Mouse (Mus musculus) erythroblast, embryonic 14.5 days (primary cell): ENCODE results near the gene Kif26b. TPM values are rescaled to one million over a fixed set of nuclear protein-coding genes. Genes with fewer than 3 reads are reported as not detected.

Experiments used
- H3K27me3 ChIP-seq: 2 replicates; pipeline ENCODE4 v1.6.1; 2012; ENCODE audit warnings: inconsistent platforms; ENCODE audit not compliant: control insufficient read depth
- H3K36me3 ChIP-seq: 2 replicates; pipeline ENCODE4 v1.6.1; 2012; ENCODE audit warnings: mild to moderate bottlenecking, inconsistent platforms; ENCODE audit not compliant: control insufficient read depth
- H3K4me1 ChIP-seq: 2 replicates; pipeline ENCODE4 v1.6.1; 2012; ENCODE audit warnings: inconsistent platforms; ENCODE audit not compliant: control insufficient read depth
- H3K4me3 ChIP-seq: replicated peaks from 2 replicates; pipeline ENCODE3; 2012; ENCODE audit warnings: moderate library complexity, mild to moderate bottlenecking, inconsistent platforms
- H3K9me3 ChIP-seq: 2 replicates; pipeline ENCODE4 v1.6.1; 2012; ENCODE audit warnings: low read length, inconsistent platforms, mixed read lengths; ENCODE audit not compliant: control insufficient read depth
- GATA1 ChIP-seq: IDR thresholded peaks from 2 replicates; pipeline ENCODE4 v1.6.1; 2012; ENCODE audit warnings: low read length, inconsistent platforms, mixed read lengths
- TAL1 ChIP-seq: IDR thresholded peaks from 3 replicates; pipeline ENCODE4 v1.6.1; 2012; ENCODE audit warnings: low read length, inconsistent platforms, mixed read lengths
- polyA plus RNA-seq: library from polyadenylated mRNA; stranded (reverse); fragments of >175 nt; gene quantifications from 2 replicates; pipeline ENCODE4 v1.2.3, GENCODE M21; 2012

Gene Kif26b
- polyA plus RNA-seq, 1 experiment = not detected

- Histone ChIP-seq H3K9me3 (no peaks in the 10 kb centered on the region), H3K4me1 (no peaks in the 10 kb centered on the region), H3K27me3 (no peaks in the 10 kb centered on the region), H3K4me3 (no peak overlapping the region), H3K36me3 (no peaks in the 10 kb centered on the region)
- TF ChIP-seq TAL1 (no peak), GATA1 (no peak)
Measured at GRCm38 (mm10) chr1:178980185-178980584, 451.3 kb downstream of the Kif26b start.

GRCm38 (mm10) chr1:178981641-178982040 is 452.7 kb downstream of the Kif26b start:
- Histone ChIP-seq H3K4me3 (no peak overlapping the region), H3K4me1 (no peaks in the 10 kb centered on the region), H3K27me3 (no peaks in the 10 kb centered on the region), H3K36me3 (no peaks in the 10 kb centered on the region), H3K9me3 (no peaks in the 10 kb centered on the region)
- TF ChIP-seq GATA1 = no peak
- TF ChIP-seq TAL1 = no peak

- H3K4me3 ChIP-seq = no peak overlapping the region
- no peaks in the 10 kb centered on the region for H3K27me3 ChIP-seq
- no peak for TF ChIP-seq GATA1
- no peak for TF ChIP-seq TAL1
- no peaks in the 10 kb centered on the region for H3K4me1 ChIP-seq
- H3K36me3 ChIP-seq = no peaks in the 10 kb centered on the region
- H3K9me3 ChIP-seq = no peaks in the 10 kb centered on the region
Measured at GRCm38 (mm10) chr1:178988176-178988575, 459.3 kb downstream of the Kif26b start.

Other genes with a start within 250 kb of the Kif26b start
- gene Cox20, start 210.0 kb upstream of the Kif26b start, polyA plus RNA-seq = 4.2 TPM in 2 replicates
- gene Hnrnpu, start 191.3 kb upstream of the Kif26b start, polyA plus RNA-seq = 26.2 and 32.3 TPM in 2 replicates
- gene Efcab2, start 123.0 kb upstream of the Kif26b start, polyA plus RNA-seq = 0.02 and 0.06 TPM in 2 replicates